Mouse (Mus musculus): ENCODE results near the gene Rapgef1. TPM values are rescaled to one million over a fixed set of nuclear protein-coding genes. Genes with fewer than 3 reads are reported as not detected.

Gene Rapgef1
- 81.9 and 99.1 TPM in 2 replicates for total RNA-seq (2014; rRNA removed)
- 17.9 and 19.4 TPM in 2 replicates for polyA plus RNA-seq (2015; fragmentation: Nextera tagmentation; extraction: Ambion mirVana)

GRCm38 (mm10) chr2:29619484-29620300 lies at the start of gene Rapgef1:
Rapgef1 (plus strand) TSS chr2:29619720.
- Histone ChIP-seq H3K9ac (peak within 1 kb of the TSS; percentile 64), H3K27me3 (ENCODE audit: insufficient read depth, low read length) (no peaks in the 10 kb centered on the region), H3K4me3 (ENCODE audit: low read depth, low read length) (peak within 1 kb of the TSS; percentile 83), H3K27ac (ENCODE audit: low read depth, low read length) (peak within 1 kb of the TSS; percentile 88), H3K36me3 (ENCODE audit: insufficient read depth) (peaks cover 3% of the 10 kb centered on the region; the same call in 1 of the 2 replicates), H3K4me1 (ENCODE audit: insufficient read depth) (peaks cover 14% of the 10 kb centered on the region; the same call in 1 of the 2 replicates), H3K4me2 (ENCODE audit: low read depth) (peak within 1 kb of the TSS; percentile 68), H3K9me3 (ENCODE audit: low read length) (no peaks in the 10 kb centered on the region)
- peak; percentile 95 for DNase-seq
- peak; percentile 88 for ATAC-seq
- 2% methylated on average over 71 of the region's 101 CpGs for WGBS
- TF ChIP-seq CTCF (IDR thresholded peaks at IDR 0.05; ENCODE audit: low read depth), result peak; percentile 99

DNA sequence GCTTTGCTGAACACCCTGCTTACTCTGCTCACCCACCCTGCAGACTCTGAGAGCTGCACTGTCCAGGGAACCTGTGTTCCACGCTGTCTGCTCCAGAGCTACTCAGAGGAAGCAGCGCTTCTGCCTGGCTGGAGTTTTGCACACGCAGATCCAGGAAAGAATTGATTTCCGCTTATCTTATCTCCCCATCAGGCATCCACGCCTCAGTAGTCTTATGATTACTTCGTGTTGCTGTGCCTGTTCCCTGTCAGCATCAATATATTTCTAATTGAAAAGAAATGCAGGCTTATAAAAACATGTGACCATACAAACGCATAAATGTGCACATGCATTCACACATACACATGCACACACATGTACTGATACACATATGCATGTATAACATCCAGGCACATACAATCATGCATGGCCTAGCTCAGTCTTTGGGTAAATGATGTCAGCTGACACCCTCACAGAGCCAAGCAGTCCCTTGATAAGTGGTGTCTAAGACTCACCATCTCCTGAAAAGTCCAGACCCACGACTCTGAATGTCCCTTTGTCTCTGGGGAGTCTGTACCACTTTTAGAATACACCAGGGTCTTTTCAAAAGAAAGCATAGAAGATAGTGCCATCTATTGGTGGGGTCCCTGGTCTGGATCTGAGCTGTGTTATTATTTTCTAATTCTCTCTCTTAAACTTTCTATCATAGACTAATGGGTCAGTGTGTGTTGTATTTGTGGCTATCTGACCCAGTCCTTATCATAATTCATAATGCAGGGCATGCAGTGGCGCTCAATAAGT lies 47.4 kb upstream of the Rapgef1 start:
- Histone ChIP-seq H3K4me3 (ENCODE audit: low read depth, low read length) (no peak overlapping the region), H3K27me3 (ENCODE audit: insufficient read depth, low read length) (no peaks in the 10 kb centered on the region), H3K4me1 (ENCODE audit: insufficient read depth) (no peaks in the 10 kb centered on the region), H3K9me3 (ENCODE audit: low read length) (no peaks in the 10 kb centered on the region), H3K4me2 (ENCODE audit: low read depth) (no peak overlapping the region), H3K27ac (ENCODE audit: low read depth, low read length) (no peak overlapping the region), H3K36me3 (ENCODE audit: insufficient read depth) (no peaks in the 10 kb centered on the region), H3K9ac (no peak overlapping the region)
- DNase-seq, result peak; percentile 29
- 71% methylated on average over 9 of the region's 9 CpGs for WGBS
- ATAC-seq, result 0 out of 2 replicates have a peak, but pooled peaks have one; percentile 45
- TF ChIP-seq CTCF (IDR thresholded peaks at IDR 0.05; ENCODE audit: low read depth), result peak; percentile 59

GRCm38 (mm10) chr2:29572811-29573427 lies 46.6 kb upstream of the Rapgef1 start:
- DNase-seq, result no peak
- Histone ChIP-seq H3K4me1 (ENCODE audit: insufficient read depth) (no peaks in the 10 kb centered on the region), H3K4me2 (ENCODE audit: low read depth) (no peak overlapping the region), H3K4me3 (ENCODE audit: low read depth, low read length) (no peak overlapping the region), H3K36me3 (ENCODE audit: insufficient read depth) (no peaks in the 10 kb centered on the region), H3K27ac (ENCODE audit: low read depth, low read length) (no peak overlapping the region), H3K27me3 (ENCODE audit: insufficient read depth, low read length) (no peaks in the 10 kb centered on the region), H3K9ac (no peak overlapping the region), H3K9me3 (ENCODE audit: low read length) (no peaks in the 10 kb centered on the region)
- TF ChIP-seq CTCF (IDR thresholded peaks at IDR 0.05; ENCODE audit: low read depth), result no peak
- WGBS, result 34% methylated on average over 5 of the region's 5 CpGs
- ATAC-seq, result no peak

- Histone ChIP-seq H3K36me3 (ENCODE audit: insufficient read depth) (no peaks in the 10 kb centered on the region), H3K27ac (ENCODE audit: low read depth, low read length) (no peak overlapping the region), H3K9me3 (ENCODE audit: low read length) (no peaks in the 10 kb centered on the region), H3K9ac (no peak overlapping the region), H3K4me2 (ENCODE audit: low read depth) (no peak overlapping the region), H3K27me3 (ENCODE audit: insufficient read depth, low read length) (no peaks in the 10 kb centered on the region), H3K4me1 (ENCODE audit: insufficient read depth) (no peaks in the 10 kb centered on the region), H3K4me3 (ENCODE audit: low read depth, low read length) (no peak overlapping the region)
- DNase-seq (peak; percentile 22), ATAC-seq (0 out of 2 replicates have a peak, but pooled peaks have one; percentile 12)
- TF ChIP-seq CTCF (IDR thresholded peaks at IDR 0.05; ENCODE audit: low read depth), result no peak
- WGBS, result 11% methylated on average over 5 of the region's 5 CpGs
These were observed 45.9 kb upstream of the Rapgef1 start for GRCm38 (mm10) chr2:29573591-29573990.

DNA sequence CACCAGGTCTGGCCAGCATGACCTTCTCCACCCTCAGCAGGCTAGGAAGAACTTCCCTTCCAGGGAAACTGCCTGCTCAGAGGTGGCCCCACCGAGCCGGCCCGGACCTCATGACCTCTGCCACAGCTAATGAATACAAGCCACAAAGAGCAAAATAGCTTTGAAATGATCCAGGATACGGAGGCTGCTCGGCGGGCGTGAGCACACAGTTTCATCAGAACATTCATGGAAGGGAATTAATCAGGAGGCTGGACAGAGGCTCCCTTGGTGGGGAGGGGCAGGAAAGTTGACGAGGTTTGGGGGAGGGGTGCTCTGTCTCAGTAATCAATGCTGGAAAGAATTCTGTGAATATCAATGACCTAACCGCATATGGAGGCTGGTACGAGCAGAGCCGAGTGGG lies 45.3 kb upstream of the Rapgef1 start:
- no peak for TF ChIP-seq CTCF (IDR thresholded peaks at IDR 0.05; ENCODE audit: low read depth)
- Histone ChIP-seq H3K4me3 (ENCODE audit: low read depth, low read length) (no peak overlapping the region), H3K36me3 (ENCODE audit: insufficient read depth) (no peaks in the 10 kb centered on the region), H3K9me3 (ENCODE audit: low read length) (no peaks in the 10 kb centered on the region), H3K27me3 (ENCODE audit: insufficient read depth, low read length) (no peaks in the 10 kb centered on the region), H3K27ac (ENCODE audit: low read depth, low read length) (no peak overlapping the region), H3K4me2 (ENCODE audit: low read depth) (no peak overlapping the region), H3K9ac (no peak overlapping the region), H3K4me1 (ENCODE audit: insufficient read depth) (no peaks in the 10 kb centered on the region)
- ATAC-seq (no peak), DNase-seq (no peak)
- WGBS, result 6% methylated on average over 11 of the region's 11 CpGs

GRCm38 (mm10) chr2:29582415-29582814 lies 37.1 kb upstream of the Rapgef1 start:
- TF ChIP-seq CTCF (IDR thresholded peaks at IDR 0.05; ENCODE audit: low read depth), result peak; percentile 99
- Histone ChIP-seq H3K4me3 (ENCODE audit: low read depth, low read length) (no peak overlapping the region), H3K9ac (no peak overlapping the region), H3K27me3 (ENCODE audit: insufficient read depth, low read length) (no peaks in the 10 kb centered on the region), H3K4me1 (ENCODE audit: insufficient read depth) (no peaks in the 10 kb centered on the region), H3K27ac (ENCODE audit: low read depth, low read length) (no peak overlapping the region), H3K9me3 (ENCODE audit: low read length) (no peaks in the 10 kb centered on the region), H3K4me2 (ENCODE audit: low read depth) (no peak overlapping the region), H3K36me3 (ENCODE audit: insufficient read depth) (no peaks in the 10 kb centered on the region)
- DNase-seq (peak; percentile 86), ATAC-seq (peak; percentile 80)
- WGBS, result under 1% methylated on average over 7 of the region's 7 CpGs
